Mouse (Mus musculus) bone marrow macrophage, adult 2 months (primary cell): ENCODE results near the gene Rps7.

Experiments used
- CTCF ChIP-seq: IDR thresholded peaks from 2 replicates; pipeline ENCODE4 v1.5.1; 2012; ENCODE audit warnings: low read depth, mild to moderate bottlenecking, low read length, moderate library complexity
- POLR2A ChIP-seq: IDR thresholded peaks from 2 replicates; pipeline ENCODE4 v1.6.1; 2012; ENCODE audit warnings: mild to moderate bottlenecking, low read depth, low read length, borderline replicate concordance

- TF ChIP-seq CTCF (no peak), POLR2A (no peak)
These were observed 14.1 kb downstream of the Rps7 start for GRCm38 (mm10) chr12:28621451-28622166.
